Mouse (Mus musculus): ENCODE data around the gene Ankrd13a. TPM values are rescaled to one million over a fixed set of nuclear protein-coding genes. Genes with fewer than 3 reads are reported as not detected.

Gene Ankrd13a
- total RNA-seq (2012; rRNA removed), result 73.8 and 82.3 TPM in 2 replicates
- 80.8 and 89.4 TPM in 2 replicates for total RNA-seq (2014; rRNA removed)
- polyA plus RNA-seq (2012; ENCODE audit: insufficient read length, low read depth), result 121 and 123 TPM in 2 replicates

- peaks cover 6 to 22% of the 10 kb centered on the region in 2 experiments for H3K36me3 ChIP-seq (replicated peaks in 1 of 2; ENCODE audit: control insufficient read depth in 1 of 2, insufficient read depth in 1 of 2, low read length in 1 of 2)
- no peaks in the 10 kb centered on the region for H3K27me3 ChIP-seq (replicated peaks)
- H3K4me3 ChIP-seq (replicated peaks in 1 of 3; ENCODE audit: low read depth in 2 of 3, low read length in 2 of 3, poor library complexity in 1 of 3), result peak within 1 kb of the TSS; percentile 85 to 99 (median 91)
- H3K9me3 ChIP-seq (replicated peaks; ENCODE audit: low read length), result no peaks in the 10 kb centered on the region
- H3K79me2 ChIP-seq (replicated peaks; ENCODE audit: control insufficient read depth, extremely low read depth, insufficient read depth, poor library complexity, severe bottlenecking), result peaks cover 61% of the 10 kb centered on the region
- peak; percentile 85 for DNase-seq (ENCODE audit: extremely low read depth)
- TF ChIP-seq UBTF (IDR thresholded peaks at IDR 0.05; ENCODE audit: low read depth, low read length) (peak; percentile 71), TCF12 (IDR thresholded peaks at IDR 0.05; ENCODE audit: low read depth, low read length) (peak; percentile 78), MAX (IDR thresholded peaks at IDR 0.05; ENCODE audit: low read length) (peak; percentile 57; the same call in 1 of the 2 replicates), USF2 (conservative IDR thresholded peaks at IDR 0.05; ENCODE audit: low read depth, low read length) (no peak), ZMIZ1 (IDR thresholded peaks at IDR 0.05; ENCODE audit: low read depth, low read length) (peak; percentile 48; the same call in 1 of the 2 replicates), MYC (IDR thresholded peaks at IDR 0.05; ENCODE audit: low read depth, low read length) (no peak), E2F4 (IDR thresholded peaks at IDR 0.05; ENCODE audit: insufficient replicate concordance, low read depth, low read length) (no peak), HCFC1 (IDR thresholded peaks at IDR 0.05; ENCODE audit: low read depth, low read length) (peak; percentile 84), BHLHE40 (IDR thresholded peaks at IDR 0.05; ENCODE audit: low read depth, low read length) (peak; percentile 16; the same call in 1 of the 2 replicates), MXI1 (IDR thresholded peaks at IDR 0.05; ENCODE audit: low read depth, low read length) (peak; percentile 60; the same call in 1 of the 2 replicates), KAT2A (IDR thresholded peaks at IDR 0.05; ENCODE audit: insufficient replicate concordance, low read length) (peak; percentile 78; the same call in 1 of the 2 replicates), RCOR1 (conservative IDR thresholded peaks at IDR 0.05; ENCODE audit: low read depth, low read length) (no peak; the same call in 1 of the 2 replicates), SIN3A (IDR thresholded peaks at IDR 0.05; ENCODE audit: low read length) (peak; percentile 80), ZC3H11A (IDR thresholded peaks at IDR 0.05; ENCODE audit: low read depth, low read length) (no peak), POLR2A (IDR thresholded peaks at IDR 0.05; ENCODE audit: low read depth, low read length) (peak; percentile 59), ZNF384 (IDR thresholded peaks at IDR 0.05; ENCODE audit: low read depth, low read length) (no peak), CHD1 (IDR thresholded peaks at IDR 0.05; ENCODE audit: low read depth, low read length) (peak; percentile 99), USF1 (IDR thresholded peaks at IDR 0.05; ENCODE audit: low read depth, low read length) (peak; percentile 32; the same call in 1 of the 2 replicates), POLR2AphosphoS2 (IDR thresholded peaks at IDR 0.05; ENCODE audit: low read depth, low read length) (no peak), ELF1 (IDR thresholded peaks at IDR 0.05; ENCODE audit: low read depth, low read length) (peak; percentile 83), TBP (conservative IDR thresholded peaks at IDR 0.05; ENCODE audit: low read depth, low read length) (peak; percentile 30; the same call in 1 of the 2 replicates), SMC3 (IDR thresholded peaks at IDR 0.05; ENCODE audit: low read depth, low read length) (no peak), JUN (IDR thresholded peaks at IDR 0.05; ENCODE audit: insufficient read depth, low read depth, low read length) (no peak), MAFK (IDR thresholded peaks at IDR 0.05; ENCODE audit: insufficient replicate concordance, low read length) (no peak), NELFE (IDR thresholded peaks at IDR 0.05; ENCODE audit: low read depth, low read length) (peak; percentile 61), ZKSCAN1 (IDR thresholded peaks at IDR 0.05; ENCODE audit: borderline replicate concordance, low read depth, low read length) (no peak), NRF1 (IDR thresholded peaks at IDR 0.05; ENCODE audit: low read depth, low read length) (peak; percentile 69)
- peak within 1 kb of the TSS; percentile 61 for H3K27ac ChIP-seq (ENCODE audit: insufficient read depth, low read depth)
- in situ Hi-C loops (cut with MboI; ENCODE audit: low pct_ligation_motif_present, low pct_unique_long_range_greater_than_20kb, low sequenced_read_pairs), result no loop called here
- dilution Hi-C loops (cut with MboI; ENCODE audit: extremely low pct_ligation_motif_present, extremely low pct_unique_long_range_greater_than_20kb, low sequenced_read_pairs), result no loop called here
- peak within 1 kb of the TSS; percentile 96 for H3K4me2 ChIP-seq (ENCODE audit: insufficient read depth, low read depth, poor library complexity, severe bottlenecking)
- H3K9ac ChIP-seq (ENCODE audit: insufficient read depth, low read depth), result peak within 1 kb of the TSS; percentile 91
- peaks cover 10 to 57% of the 10 kb centered on the region in 2 experiments for H3K4me1 ChIP-seq (ENCODE audit: control insufficient read depth in 1 of 2, insufficient read depth in 2 of 2)
Observed at GRCm38 (mm10) chr5:114774403-114775051, at the start of gene Ankrd13a. TSS of gene Ankrd13a (plus strand) at chr5:114774677.

All from CH12.LX (cell line).